Mouse (Mus musculus) stomach, postnatal 0 days (tissue): ENCODE measurements around the gene Srpr.

Experiments
- CTCF ChIP-seq: IDR thresholded peaks from 2 replicates; pipeline ENCODE4 v1.5.1; 2016; ENCODE audit warnings: antibody characterized with exemption, low read depth, mild to moderate bottlenecking, moderate library complexity
- EP300 ChIP-seq: optimal IDR thresholded peaks from 2 replicates; pipeline ENCODE3; 2016; ENCODE audit warnings: antibody characterized with exemption

GRCm38 (mm10) chr9:35262418-35262817 lies 62.4 kb downstream of the Srpr start:
- TF ChIP-seq CTCF (no peak), EP300 (no peak)
